Mouse (Mus musculus): ENCODE data around the gene Nxph4. TPM values are rescaled to one million over a fixed set of nuclear protein-coding genes. Genes with fewer than 3 reads are reported as not detected.

Nxph4 gene
- polyA plus RNA-seq, 1 experiment from 2014 or later, result 3.3 TPM

DNA sequence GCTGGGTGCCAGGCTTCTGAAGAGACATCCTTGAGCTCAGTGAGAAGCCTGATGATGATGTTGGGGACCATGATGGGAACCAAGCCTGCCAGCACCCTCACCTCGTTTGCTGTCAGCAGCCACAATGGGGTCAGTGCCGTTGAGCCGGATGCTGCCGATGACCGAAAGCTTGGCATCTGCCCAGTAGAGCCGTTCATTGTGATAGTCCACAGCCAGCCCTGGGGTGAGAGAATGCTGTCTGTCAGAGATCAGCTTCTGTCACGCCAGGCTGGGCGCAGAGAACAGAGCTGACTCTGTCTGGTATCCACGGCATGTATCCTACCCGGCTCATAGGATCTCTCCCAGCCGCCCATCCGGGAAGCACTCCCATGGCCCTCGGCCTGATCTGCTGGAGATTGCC is 7.7 kb upstream of the Nxph4 start:
- no peak overlapping the region for H3K4me3 ChIP-seq (replicated peaks)
- H3K27me3 ChIP-seq, result peaks cover 10% of the 10 kb centered on the region
- 0 out of 2 replicates have a peak, but pooled peaks cover 6% of the 10 kb centered on the region for H3K4me1 ChIP-seq
- H3K36me3 ChIP-seq, result peaks cover 81% of the 10 kb centered on the region
- H3K4me2 ChIP-seq, result no peak overlapping the region
- no peak for ATAC-seq (replicated peaks; ENCODE audit: low FRiP score)
- no peak overlapping the region for H3K9ac ChIP-seq
- no peaks in the 10 kb centered on the region for H3K9me3 ChIP-seq (replicated peaks)
- WGBS, result 64% methylated on average over 13 of the region's 13 CpGs
- H3K27ac ChIP-seq, result no peak overlapping the region

DNA sequence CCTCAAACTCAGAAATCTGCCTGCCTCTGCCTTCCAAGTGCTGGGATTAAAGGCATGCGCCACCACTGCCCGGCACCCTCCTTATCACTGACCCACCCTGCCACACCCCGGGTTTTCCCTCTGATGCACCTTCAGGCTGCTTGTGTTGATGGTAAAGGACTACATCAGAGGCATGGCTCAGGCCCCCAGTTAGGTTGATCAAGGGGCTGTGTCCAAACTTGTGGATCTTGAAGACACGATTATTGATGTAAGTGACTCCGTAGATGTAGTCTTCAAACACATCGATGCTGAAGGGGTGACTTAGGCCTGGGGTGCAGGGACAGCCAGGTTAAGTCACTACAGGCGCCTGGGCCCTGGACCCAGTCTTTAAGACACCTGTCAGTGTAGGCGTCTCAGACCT is 7.2 kb upstream of the Nxph4 start:
- no peak overlapping the region for H3K27ac ChIP-seq
- peaks cover 75% of the 10 kb centered on the region for H3K36me3 ChIP-seq
- no peak for ATAC-seq (replicated peaks; ENCODE audit: low FRiP score)
- no peak overlapping the region for H3K4me3 ChIP-seq (replicated peaks)
- H3K9me3 ChIP-seq (replicated peaks), result no peaks in the 10 kb centered on the region
- 0 out of 2 replicates have a peak, but pooled peaks cover 6% of the 10 kb centered on the region for H3K4me1 ChIP-seq
- H3K4me2 ChIP-seq, result no peak overlapping the region
- H3K27me3 ChIP-seq, result peaks cover 16% of the 10 kb centered on the region
- no peak overlapping the region for H3K9ac ChIP-seq
- 92% methylated on average over 8 of the region's 8 CpGs for WGBS

DNA sequence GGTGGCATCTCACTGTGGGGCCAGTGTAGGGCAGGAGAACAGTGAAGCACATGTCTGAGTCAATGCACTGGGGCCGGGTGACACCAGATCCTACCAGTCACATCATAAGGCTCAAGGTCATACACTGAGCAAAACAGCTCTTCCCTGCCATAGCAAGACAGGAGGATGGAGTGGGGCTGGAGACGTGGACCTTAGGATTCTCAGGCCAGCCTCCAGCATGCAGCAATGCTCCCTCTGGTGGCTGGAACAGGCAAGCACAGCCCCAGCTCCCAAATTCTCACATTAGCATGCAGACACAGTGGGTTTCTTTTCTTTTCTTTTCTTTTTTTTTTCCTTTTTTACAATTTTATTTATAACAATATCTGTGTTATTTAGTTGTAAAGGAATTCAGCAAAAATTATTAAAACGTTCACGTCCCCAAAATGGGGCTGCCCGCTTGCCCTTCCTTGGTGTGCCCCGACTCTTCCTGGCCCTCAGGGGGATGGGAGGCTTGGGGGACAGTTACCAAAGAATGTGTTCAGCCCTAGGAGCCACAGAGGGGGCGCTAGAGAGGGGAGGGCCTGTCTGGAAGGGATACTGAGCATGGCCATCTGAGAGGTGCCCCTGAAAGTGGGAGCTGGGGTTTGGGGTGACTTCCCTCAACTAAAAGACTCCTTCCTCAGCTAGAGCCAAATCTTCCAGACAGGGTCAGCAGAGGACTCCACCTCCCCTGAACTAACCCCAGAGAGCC is 3.7 kb upstream of the Nxph4 start:
- no peak overlapping the region for H3K4me3 ChIP-seq (replicated peaks)
- H3K9me3 ChIP-seq (replicated peaks), result no peaks in the 10 kb centered on the region
- H3K9ac ChIP-seq, result no peak overlapping the region
- peaks cover 43% of the 10 kb centered on the region for H3K36me3 ChIP-seq
- H3K27ac ChIP-seq, result no peak overlapping the region
- H3K27me3 ChIP-seq, result peaks cover 51% of the 10 kb centered on the region
- H3K4me1 ChIP-seq, result peaks cover 30% of the 10 kb centered on the region
- 29% methylated on average over 7 of the region's 7 CpGs for WGBS
- peak; percentile 19; the same call in 1 of the 2 replicates for ATAC-seq (replicated peaks; ENCODE audit: low FRiP score)
- no peak overlapping the region for H3K4me2 ChIP-seq

DNA sequence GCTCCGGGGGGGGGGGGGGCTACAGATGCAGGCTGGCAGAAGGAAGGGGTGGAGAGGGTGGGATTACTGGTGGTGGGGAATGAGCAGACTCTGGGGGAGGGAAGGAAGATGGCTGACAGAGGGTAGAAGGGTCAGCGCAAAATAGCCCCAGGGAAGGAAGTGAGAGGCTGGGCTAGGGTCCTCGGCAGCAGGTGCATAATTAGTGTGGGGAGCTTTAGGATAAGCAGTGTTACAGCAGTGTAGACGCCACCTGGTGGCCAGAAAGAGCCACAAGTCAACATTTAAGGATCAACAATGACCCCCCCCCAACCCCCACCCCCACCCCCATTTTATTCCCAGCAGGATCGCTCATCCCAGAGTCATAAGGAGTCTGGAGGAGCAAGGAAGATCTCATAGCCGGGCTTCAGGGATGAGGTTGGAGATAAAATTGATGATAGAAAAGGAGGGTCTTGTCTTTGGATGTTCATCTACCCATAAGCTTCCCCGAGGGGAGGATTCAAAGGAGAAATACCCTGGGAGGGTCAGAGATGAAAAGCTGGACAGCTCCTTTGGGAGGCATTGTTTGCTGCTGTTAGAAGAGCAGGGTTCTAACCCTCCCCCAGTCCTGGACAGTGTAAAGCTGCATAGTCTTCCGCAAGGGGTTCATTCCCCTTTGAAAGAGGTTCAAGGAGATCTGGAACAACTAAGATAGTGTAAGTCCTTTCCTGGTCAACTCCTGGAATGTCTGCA is 2.4 kb upstream of the Nxph4 start:
- Histone ChIP-seq H3K4me2 (no peak overlapping the region), H3K36me3 (peaks cover 30% of the 10 kb centered on the region), H3K27ac (no peak overlapping the region), H3K27me3 (peaks cover 63% of the 10 kb centered on the region), H3K4me3 (replicated peaks) (no peak overlapping the region), H3K9ac (no peak overlapping the region), H3K4me1 (peaks cover 27% of the 10 kb centered on the region), H3K9me3 (replicated peaks) (no peaks in the 10 kb centered on the region)
- 10% methylated on average over 8 of the region's 8 CpGs for WGBS
- ATAC-seq (replicated peaks; ENCODE audit: low FRiP score), result no peak

DNA sequence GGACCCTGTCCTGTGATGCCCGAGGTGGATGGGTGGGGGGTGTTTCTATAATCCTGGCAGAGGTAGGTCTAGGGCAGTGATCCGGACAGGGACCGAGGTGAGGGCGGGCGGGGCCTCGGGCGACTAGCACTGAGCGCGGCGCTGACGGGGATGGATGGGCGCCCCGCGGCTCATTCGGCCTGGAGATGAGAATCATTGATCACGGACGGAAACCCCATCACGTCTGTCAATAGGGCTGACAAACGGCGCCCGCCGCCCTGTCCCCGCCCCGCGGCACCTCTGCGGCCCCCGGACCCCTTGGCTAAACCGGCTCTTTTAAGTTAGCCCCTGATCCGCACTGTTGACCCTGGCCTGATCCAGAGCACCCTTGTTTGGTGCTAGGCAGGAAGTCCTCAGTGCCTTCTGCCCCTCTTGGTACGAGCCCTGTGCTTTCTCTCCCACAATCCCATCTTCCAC is 598 bp upstream of the Nxph4 start:
- 1% methylated on average over 30 of the region's 30 CpGs for WGBS
- peak overlapping the region; percentile 29; the same call in 1 of the 2 replicates for H3K9ac ChIP-seq
- no peak; the same call in 1 of the 2 replicates for ATAC-seq (replicated peaks; ENCODE audit: low FRiP score)

DNA sequence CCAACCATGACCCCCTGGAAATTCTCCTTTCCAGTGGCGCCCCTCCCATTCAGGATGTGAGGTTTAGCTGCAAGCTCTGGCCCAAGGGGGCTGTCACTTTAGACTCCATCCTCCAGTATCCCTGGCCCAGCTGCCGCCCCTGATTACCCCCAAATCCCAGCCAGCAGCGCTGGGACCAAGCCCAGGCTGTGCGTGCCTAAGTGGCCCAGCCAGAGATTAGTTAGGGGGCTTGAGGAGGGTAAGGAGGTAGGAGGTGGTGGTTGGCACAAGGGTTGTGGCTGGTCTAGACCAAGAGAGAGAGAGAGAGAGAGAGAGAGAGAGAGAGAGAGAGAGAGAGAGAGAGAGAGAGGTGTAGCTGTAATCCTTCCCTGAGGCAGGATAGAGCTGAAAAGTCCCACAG is 2.8 kb downstream of the Nxph4 start:
- no peak overlapping the region for H3K9ac ChIP-seq
- no peak overlapping the region for H3K4me2 ChIP-seq
- H3K4me1 ChIP-seq, result peaks cover 62% of the 10 kb centered on the region
- H3K36me3 ChIP-seq, result no peaks in the 10 kb centered on the region
- no peak overlapping the region for H3K4me3 ChIP-seq (replicated peaks)
- no peak for ATAC-seq (replicated peaks; ENCODE audit: low FRiP score)
- H3K27ac ChIP-seq, result no peak overlapping the region
- H3K27me3 ChIP-seq, result peaks cover 100% of the 10 kb centered on the region
- WGBS, result 5% methylated on average over 4 of the region's 4 CpGs
- no peaks in the 10 kb centered on the region for H3K9me3 ChIP-seq (replicated peaks)

More for the DNA sequence above, 598 bp upstream of the Nxph4 start:
- Histone ChIP-seq H3K27me3 (peaks cover 73% of the 10 kb centered on the region), H3K27ac (no peak overlapping the region), H3K9me3 (replicated peaks) (no peaks in the 10 kb centered on the region), H3K4me1 (peaks cover 37% of the 10 kb centered on the region), H3K4me3 (replicated peaks) (peak overlapping the region; percentile 47), H3K4me2 (peak overlapping the region; percentile 87), H3K36me3 (peaks cover 15% of the 10 kb centered on the region)

DNA sequence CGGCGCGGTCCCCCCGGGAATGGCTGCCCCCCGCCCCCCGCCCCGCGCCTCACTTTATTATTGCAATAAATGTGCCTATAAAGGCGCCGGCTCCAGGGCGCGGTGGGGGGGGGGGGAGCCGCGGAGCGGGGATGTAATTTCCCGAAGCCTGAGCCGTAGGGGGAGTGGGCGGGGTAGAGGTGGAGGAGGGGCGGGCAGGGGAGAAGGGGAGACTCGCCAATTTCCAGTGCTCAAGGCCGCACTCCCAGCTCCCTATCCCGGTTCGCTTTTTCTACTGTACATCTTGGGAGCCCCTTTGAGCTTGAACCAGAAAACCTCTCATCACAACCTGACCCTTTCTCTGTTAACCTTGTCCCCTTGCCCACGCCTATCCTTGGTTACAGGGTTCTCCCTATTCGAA is 3.4 kb downstream of the Nxph4 start:
- no peak overlapping the region for H3K27ac ChIP-seq
- peaks cover 68% of the 10 kb centered on the region for H3K4me1 ChIP-seq
- 0 out of 2 replicates have a peak overlapping the region, but pooled peaks have one; percentile 15 for H3K4me3 ChIP-seq (replicated peaks)
- no peak overlapping the region for H3K9ac ChIP-seq
- no peaks in the 10 kb centered on the region for H3K9me3 ChIP-seq (replicated peaks)
- peak overlapping the region; percentile 43 for H3K4me2 ChIP-seq
- ATAC-seq (replicated peaks; ENCODE audit: low FRiP score), result no peak
- H3K27me3 ChIP-seq, result peaks cover 100% of the 10 kb centered on the region
- H3K36me3 ChIP-seq, result no peaks in the 10 kb centered on the region
- 1% methylated on average over 22 of the region's 25 CpGs for WGBS

DNA sequence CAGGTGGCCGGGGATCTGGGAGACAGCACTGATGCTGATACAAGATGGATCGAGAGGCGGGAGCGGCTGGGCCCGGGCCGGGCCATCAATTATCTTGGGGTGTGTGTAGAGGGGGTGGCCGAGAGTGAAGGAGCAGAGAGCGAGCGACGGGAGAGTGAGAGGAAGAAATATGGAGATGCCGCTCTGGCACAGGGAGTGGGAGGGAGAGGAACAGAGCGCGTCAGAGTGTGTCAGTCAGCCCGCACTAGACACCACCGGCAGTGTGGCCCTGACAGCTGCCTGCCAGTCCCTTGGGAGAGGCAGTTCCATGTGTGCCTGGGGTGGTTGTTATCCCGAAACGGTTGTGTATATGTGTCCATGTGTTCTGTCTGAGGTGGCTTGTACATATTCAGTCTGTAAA is 6.9 kb downstream of the Nxph4 start:
- Histone ChIP-seq H3K9me3 (replicated peaks) (no peaks in the 10 kb centered on the region), H3K27ac (no peak overlapping the region), H3K4me3 (replicated peaks) (no peak overlapping the region), H3K4me2 (no peak overlapping the region), H3K4me1 (peaks cover 60% of the 10 kb centered on the region), H3K36me3 (no peaks in the 10 kb centered on the region), H3K9ac (no peak overlapping the region), H3K27me3 (peaks cover 98% of the 10 kb centered on the region)
- 2% methylated on average over 17 of the region's 17 CpGs for WGBS
- 0 out of 2 replicates have a peak, but pooled peaks have one; percentile 9 for ATAC-seq (replicated peaks; ENCODE audit: low FRiP score)

DNA sequence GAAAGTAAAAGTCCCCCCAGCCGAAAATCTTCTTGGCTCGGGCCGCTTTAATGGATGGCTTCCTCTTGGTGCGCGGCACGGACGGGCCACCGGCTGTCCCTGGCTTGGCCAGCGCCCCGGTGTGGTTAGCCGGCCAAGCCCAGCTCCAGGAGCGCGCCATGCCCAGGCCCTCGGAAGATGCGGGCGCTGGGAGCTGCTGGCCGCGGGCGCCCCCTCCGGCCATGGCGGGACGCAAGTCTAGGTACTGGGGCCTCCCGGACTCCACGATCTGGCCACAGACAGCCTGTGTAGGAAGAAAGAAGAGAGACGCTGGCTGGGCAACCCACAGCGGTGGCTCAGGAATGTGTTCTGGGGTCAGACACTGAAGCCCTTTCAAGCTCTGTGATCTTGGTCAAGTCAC is 7.7 kb downstream of the Nxph4 start:
- Histone ChIP-seq H3K9me3 (replicated peaks) (no peaks in the 10 kb centered on the region), H3K9ac (no peak overlapping the region), H3K4me1 (peaks cover 64% of the 10 kb centered on the region), H3K4me2 (peak overlapping the region; percentile 56), H3K36me3 (no peaks in the 10 kb centered on the region), H3K27ac (no peak overlapping the region), H3K4me3 (replicated peaks) (peak overlapping the region; percentile 32), H3K27me3 (peaks cover 90% of the 10 kb centered on the region)
- under 1% methylated on average over 26 of the region's 26 CpGs for WGBS
- peak; percentile 22; the same call in 1 of the 2 replicates for ATAC-seq (replicated peaks; ENCODE audit: low FRiP score)

DNA sequence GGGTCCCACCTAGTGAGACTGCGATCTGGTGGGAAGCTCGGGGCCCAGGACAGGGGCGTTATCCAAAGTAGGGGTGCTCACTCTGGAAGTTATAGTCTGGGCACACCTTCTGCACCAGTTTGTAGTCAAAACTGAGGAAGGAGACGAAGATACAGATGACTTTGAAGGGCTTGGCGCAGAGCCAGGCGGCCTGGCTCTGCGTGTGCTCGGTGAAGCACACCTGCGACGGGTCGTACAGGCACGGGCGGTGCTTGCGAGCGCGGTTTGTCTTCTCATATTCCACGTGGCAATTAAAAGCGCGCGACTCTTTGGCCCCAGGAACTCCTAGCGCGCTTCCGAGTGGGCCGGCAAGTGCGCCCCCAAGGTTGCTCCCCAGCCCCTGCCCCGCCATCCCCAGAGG is 8.3 kb downstream of the Nxph4 start:
- peaks cover 83% of the 10 kb centered on the region for H3K27me3 ChIP-seq
- H3K4me3 ChIP-seq (replicated peaks), result peak overlapping the region; percentile 32
- ATAC-seq (replicated peaks; ENCODE audit: low FRiP score), result no peak
- H3K36me3 ChIP-seq, result no peaks in the 10 kb centered on the region
- WGBS, result 1% methylated on average over 26 of the region's 26 CpGs
- no peaks in the 10 kb centered on the region for H3K9me3 ChIP-seq (replicated peaks)
- peaks cover 65% of the 10 kb centered on the region for H3K4me1 ChIP-seq
- H3K4me2 ChIP-seq, result peak overlapping the region; percentile 56
- H3K9ac ChIP-seq, result no peak overlapping the region
- no peak overlapping the region for H3K27ac ChIP-seq

DNA sequence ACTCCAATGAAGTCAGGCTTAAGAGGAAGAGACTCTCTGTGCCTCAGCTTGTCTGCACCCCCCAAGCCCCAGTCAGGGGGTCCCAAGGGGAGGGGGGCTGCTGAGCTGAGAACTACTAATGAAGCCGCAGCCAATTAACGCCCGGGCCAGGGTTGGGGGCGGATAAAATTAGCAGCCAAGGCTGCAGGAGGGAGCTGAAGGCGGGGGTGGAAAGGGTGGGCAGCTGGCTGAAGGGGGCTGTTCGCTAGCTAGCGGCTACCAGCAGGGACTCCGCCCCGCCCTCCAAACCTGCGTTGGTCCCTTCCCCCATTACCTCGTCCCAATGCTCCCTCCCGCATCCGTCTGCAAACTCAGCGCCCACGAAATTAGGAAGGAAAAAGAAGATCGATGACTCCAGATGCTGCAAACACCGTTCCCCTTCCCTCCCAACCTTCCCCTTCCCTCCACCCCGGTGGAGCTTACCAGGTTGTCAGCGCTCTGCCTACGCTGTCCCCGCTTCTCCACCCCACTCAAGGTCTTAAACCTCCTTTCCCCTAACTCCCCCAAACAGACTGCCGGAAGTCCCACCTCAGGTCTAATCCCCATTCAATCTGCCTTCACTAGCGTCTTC is 9.6 kb downstream of the Nxph4 start:
- WGBS, result 4% methylated on average over 22 of the region's 23 CpGs
- ATAC-seq (replicated peaks; ENCODE audit: low FRiP score), result no peak
- H3K9ac ChIP-seq, result no peak overlapping the region

More for the DNA sequence above, 9.6 kb downstream of the Nxph4 start:
- Histone ChIP-seq H3K4me2 (no peak overlapping the region), H3K27ac (no peak overlapping the region), H3K27me3 (peaks cover 70% of the 10 kb centered on the region), H3K9me3 (replicated peaks) (no peaks in the 10 kb centered on the region), H3K36me3 (peaks cover 9% of the 10 kb centered on the region), H3K4me3 (replicated peaks) (peak overlapping the region; percentile 4; the same call in 1 of the 2 replicates), H3K4me1 (peaks cover 72% of the 10 kb centered on the region)
